Mouse (Mus musculus) WW6 (cell line): Measurements from ENCODE around the gene E430018J23Rik.
"Not testable (repeated sequence)": the region's sequence is repeated elsewhere in the genome, so short reads cannot be mapped to it uniquely, and the experiment has no call there.

Source experiments
- DNase-seq: peaks from one replicate; pipeline ENCODE4 v3.0.0-alpha.2; 2013; ENCODE audit warnings: low read depth, low spot score

Gene E430018J23Rik

GRCm38 (mm10) chr7:127393157-127393943 is at the start of gene E430018J23Rik:
Gene E430018J23Rik (minus strand): TSS chr7:127393629.
- peak; percentile 91 for DNase-seq

- DNase-seq = no peak
These were observed 44.3 kb upstream of the E430018J23Rik start for GRCm38 (mm10) chr7:127437724-127438123.

- no peak for DNase-seq
These were observed 41.8 kb upstream of the E430018J23Rik start for GRCm38 (mm10) chr7:127435206-127435605.

GRCm38 (mm10) chr7:127426354-127426753 is 32.9 kb upstream of the E430018J23Rik start:
- DNase-seq = no peak

- no peak for DNase-seq
These were observed 32.5 kb upstream of the E430018J23Rik start for GRCm38 (mm10) chr7:127425911-127426310.

GRCm38 (mm10) chr7:127425291-127425690 is 31.9 kb upstream of the E430018J23Rik start:
- no peak for DNase-seq

- no peak for DNase-seq
These were observed 28.8 kb upstream of the E430018J23Rik start for GRCm38 (mm10) chr7:127422247-127422646.

- peak; percentile 76 for DNase-seq
These were observed 28.2 kb upstream of the E430018J23Rik start, which contains the start of gene Zfp688 for GRCm38 (mm10) chr7:127421388-127422191. Gene Zfp688 (minus strand): TSS chr7:127422068.

GRCm38 (mm10) chr7:127411418-127411817 is 18.0 kb upstream of the E430018J23Rik start:
- no peak for DNase-seq

GRCm38 (mm10) chr7:127406002-127406987 is 12.9 kb upstream of the E430018J23Rik start, which contains the start of gene Zfp764:
Gene Zfp764 (minus strand): TSS chr7:127406822.
- peak; percentile 62 for DNase-seq

- DNase-seq = not testable (repeated sequence)
These were observed 10.7 kb upstream of the E430018J23Rik start for GRCm38 (mm10) chr7:127404101-127404500.

GRCm38 (mm10) chr7:127402980-127403379 is 9.6 kb upstream of the E430018J23Rik start:
- no peak for DNase-seq

- no peak for DNase-seq
These were observed 6.9 kb upstream of the E430018J23Rik start for GRCm38 (mm10) chr7:127400355-127400754.

GRCm38 (mm10) chr7:127393944-127394333 is 510 bp upstream of the E430018J23Rik start:
- DNase-seq = no peak

- no peak for DNase-seq
These were observed 1.1 kb downstream of the E430018J23Rik start for GRCm38 (mm10) chr7:127392251-127392824.

- no peak for DNase-seq
These were observed 1.9 kb downstream of the E430018J23Rik start for GRCm38 (mm10) chr7:127391538-127391937.

GRCm38 (mm10) chr7:127390306-127390705 is 3.1 kb downstream of the E430018J23Rik start:
- no peak for DNase-seq

GRCm38 (mm10) chr7:127388201-127388600 is 5.2 kb downstream of the E430018J23Rik start:
- DNase-seq = not testable (repeated sequence)

- peak; percentile 65 for DNase-seq
These were observed 6.6 kb downstream of the E430018J23Rik start, which contains the start of gene 9130019O22Rik for GRCm38 (mm10) chr7:127386641-127387392. Gene 9130019O22Rik (minus strand): TSS chr7:127387166.

- not testable (repeated sequence) for DNase-seq
These were observed 7.9 kb downstream of the E430018J23Rik start for GRCm38 (mm10) chr7:127385560-127385959.
